Mouse (Mus musculus): ENCODE results near the gene Oca2. TPM values are rescaled to one million over a fixed set of nuclear protein-coding genes. Genes with fewer than 3 reads are reported as not detected.

The Oca2 gene
- total and polyA plus RNA-seq, 2 experiments = not detected

GRCm38 (mm10) chr7:56418182-56418836, 178.7 kb downstream of the Oca2 start:
- Histone ChIP-seq H3K4me1 (ENCODE audit: control insufficient read depth, insufficient read depth, low read length) (no peaks in the 10 kb centered on the region), H3K79me2 (ENCODE audit: control insufficient read depth, insufficient read depth, low read length) (no peaks in the 10 kb centered on the region), H3K4me3 (ENCODE audit: insufficient read depth, low read depth, low read length) (no peak overlapping the region), H3K27me3 (ENCODE audit: control insufficient read depth, insufficient read depth, low read length) (no peaks in the 10 kb centered on the region; the same call in 1 of the 2 replicates), H3K9ac (ENCODE audit: low read depth, low read length) (no peak overlapping the region), H3K27ac (replicated peaks; ENCODE audit: insufficient read depth, low read depth, low read length) (no peak overlapping the region), H3K36me3 (ENCODE audit: control insufficient read depth, insufficient read depth, low read length) (no peaks in the 10 kb centered on the region)
- TF ChIP-seq POLR2A (IDR thresholded peaks at IDR 0.05; ENCODE audit: extremely low read depth, insufficient read depth, low read length) = no peak
- TF ChIP-seq CTCF (IDR thresholded peaks at IDR 0.05; ENCODE audit: low read depth, low read length) = no peak
- WGBS = 70% methylated on average over 6 of the region's 6 CpGs
- no peak for DNase-seq (ENCODE audit: extremely low read depth, low read depth, low spot score)

DNA sequence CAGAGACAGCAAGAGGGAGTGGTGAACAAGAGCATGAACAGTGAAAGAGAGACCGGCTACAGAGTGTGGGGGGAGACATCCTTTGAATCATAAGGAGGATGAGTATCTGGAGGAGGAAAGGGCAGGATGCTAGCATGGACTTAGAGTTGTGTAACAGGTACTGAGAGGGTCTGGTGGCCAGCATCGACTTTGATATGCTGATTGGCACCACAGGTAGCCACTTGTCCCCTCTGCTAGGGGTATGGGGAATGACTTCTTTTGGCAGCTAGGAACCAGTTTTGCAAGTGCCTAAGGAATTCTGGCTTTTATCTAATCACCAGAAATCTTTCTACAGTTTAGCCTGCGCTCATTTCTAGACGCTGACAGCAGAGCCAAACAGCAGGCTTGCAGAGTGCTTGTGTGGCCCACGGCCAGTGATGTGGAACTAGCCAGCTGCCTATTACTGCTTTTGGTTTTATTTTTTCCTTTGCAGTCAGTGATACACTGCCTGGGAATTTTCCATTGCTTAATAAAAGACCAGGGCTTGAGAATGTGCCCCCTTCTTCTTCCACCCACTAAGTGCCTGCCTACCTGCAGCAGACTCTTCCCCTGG, 179.8 kb downstream of the Oca2 start:
- WGBS = 23% methylated on average over 5 of the region's 5 CpGs
- DNase-seq (ENCODE audit: extremely low read depth, low read depth, low spot score) = no peak

GRCm38 (mm10) chr7:56421946-56422345, 182.4 kb downstream of the Oca2 start:
- no peaks in the 10 kb centered on the region for H3K79me2 ChIP-seq (ENCODE audit: control insufficient read depth, insufficient read depth, low read length)
- no peak overlapping the region for H3K27ac ChIP-seq (replicated peaks; ENCODE audit: insufficient read depth, low read depth, low read length)
- DNase-seq (ENCODE audit: extremely low read depth, low read depth, low spot score) = no peak
- H3K27me3 ChIP-seq (ENCODE audit: control insufficient read depth, insufficient read depth, low read length) = no peaks in the 10 kb centered on the region; the same call in 1 of the 2 replicates
- no peak overlapping the region for H3K4me3 ChIP-seq (ENCODE audit: insufficient read depth, low read depth, low read length)
- 69% methylated on average over 2 of the region's 2 CpGs for WGBS
- TF ChIP-seq CTCF (IDR thresholded peaks at IDR 0.05; ENCODE audit: low read depth, low read length) (no peak), POLR2A (IDR thresholded peaks at IDR 0.05; ENCODE audit: extremely low read depth, insufficient read depth, low read length) (no peak)
- H3K4me1 ChIP-seq (ENCODE audit: control insufficient read depth, insufficient read depth, low read length) = no peaks in the 10 kb centered on the region
- no peaks in the 10 kb centered on the region for H3K36me3 ChIP-seq (ENCODE audit: control insufficient read depth, insufficient read depth, low read length)
- no peak overlapping the region for H3K9ac ChIP-seq (ENCODE audit: low read depth, low read length)

More for the DNA sequence above, 179.8 kb downstream of the Oca2 start:
- H3K4me1 ChIP-seq (ENCODE audit: control insufficient read depth, insufficient read depth, low read length) = no peaks in the 10 kb centered on the region
- H3K27ac ChIP-seq (replicated peaks; ENCODE audit: insufficient read depth, low read depth, low read length) = no peak overlapping the region
- H3K27me3 ChIP-seq (ENCODE audit: control insufficient read depth, insufficient read depth, low read length) = no peaks in the 10 kb centered on the region; the same call in 1 of the 2 replicates
- H3K79me2 ChIP-seq (ENCODE audit: control insufficient read depth, insufficient read depth, low read length) = no peaks in the 10 kb centered on the region
- no peaks in the 10 kb centered on the region for H3K36me3 ChIP-seq (ENCODE audit: control insufficient read depth, insufficient read depth, low read length)
- TF ChIP-seq POLR2A (IDR thresholded peaks at IDR 0.05; ENCODE audit: extremely low read depth, insufficient read depth, low read length) (no peak), CTCF (IDR thresholded peaks at IDR 0.05; ENCODE audit: low read depth, low read length) (no peak)
- no peak overlapping the region for H3K4me3 ChIP-seq (ENCODE audit: insufficient read depth, low read depth, low read length)
- no peak overlapping the region for H3K9ac ChIP-seq (ENCODE audit: low read depth, low read length)

- Histone ChIP-seq H3K9ac (ENCODE audit: low read depth, low read length) (no peak overlapping the region), H3K4me1 (ENCODE audit: control insufficient read depth, insufficient read depth, low read length) (no peaks in the 10 kb centered on the region), H3K4me3 (ENCODE audit: insufficient read depth, low read depth, low read length) (no peak overlapping the region), H3K27ac (replicated peaks; ENCODE audit: insufficient read depth, low read depth, low read length) (no peak overlapping the region), H3K27me3 (ENCODE audit: control insufficient read depth, insufficient read depth, low read length) (no peaks in the 10 kb centered on the region; the same call in 1 of the 2 replicates), H3K36me3 (ENCODE audit: control insufficient read depth, insufficient read depth, low read length) (no peaks in the 10 kb centered on the region), H3K79me2 (ENCODE audit: control insufficient read depth, insufficient read depth, low read length) (no peaks in the 10 kb centered on the region)
- no peak for TF ChIP-seq CTCF (IDR thresholded peaks at IDR 0.05; ENCODE audit: low read depth, low read length)
- no peak for TF ChIP-seq POLR2A (IDR thresholded peaks at IDR 0.05; ENCODE audit: extremely low read depth, insufficient read depth, low read length)
- 62% methylated on average over 2 of the region's 2 CpGs for WGBS
- DNase-seq (ENCODE audit: extremely low read depth, low read depth, low spot score) = no peak
Observed at GRCm38 (mm10) chr7:56423548-56423947, 184.0 kb downstream of the Oca2 start.

DNA sequence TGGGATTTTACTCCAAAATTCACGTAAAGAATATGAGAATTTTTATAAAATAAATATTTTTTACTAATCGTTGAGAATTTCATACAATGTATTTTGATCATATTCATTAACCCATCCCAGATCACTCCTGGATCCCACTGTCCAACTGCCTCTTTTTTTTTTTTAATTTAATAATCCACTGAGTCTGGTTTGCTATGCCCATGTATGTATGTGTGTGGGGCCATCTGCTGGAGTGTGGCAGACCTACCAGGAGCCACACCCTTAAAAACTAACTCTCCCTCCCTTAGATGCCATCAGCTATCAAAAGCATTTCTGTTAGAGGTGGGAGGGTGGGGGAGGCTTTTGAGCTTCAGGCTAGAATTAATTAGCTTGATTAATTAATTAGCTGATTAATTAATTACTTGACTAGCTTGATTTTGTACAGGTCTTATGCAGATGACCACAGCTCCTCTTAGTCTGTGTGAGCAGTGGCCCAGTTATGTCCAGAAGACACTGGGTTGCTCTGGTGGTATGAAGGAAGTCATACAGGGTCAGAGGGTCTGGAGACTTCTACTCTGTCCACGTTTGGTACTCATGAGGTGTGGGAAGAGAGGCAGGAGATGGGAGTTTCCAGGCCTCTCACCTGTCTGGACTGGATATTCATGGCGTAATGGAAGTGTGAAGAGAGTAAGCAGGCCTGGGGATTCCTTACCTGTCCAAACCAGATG, 221.4 kb downstream of the Oca2 start:
- H3K27me3 ChIP-seq (ENCODE audit: control insufficient read depth, insufficient read depth, low read length) = no peaks in the 10 kb centered on the region
- H3K4me3 ChIP-seq (ENCODE audit: insufficient read depth, low read depth, low read length) = no peak overlapping the region
- no peak for DNase-seq (ENCODE audit: extremely low read depth, low read depth, low spot score)
- H3K79me2 ChIP-seq (ENCODE audit: control insufficient read depth, insufficient read depth, low read length) = no peaks in the 10 kb centered on the region
- 62% methylated on average over 4 of the region's 4 CpGs for WGBS
- no peak overlapping the region for H3K27ac ChIP-seq (replicated peaks; ENCODE audit: insufficient read depth, low read depth, low read length)
- no peaks in the 10 kb centered on the region for H3K4me1 ChIP-seq (ENCODE audit: control insufficient read depth, insufficient read depth, low read length)
- no peaks in the 10 kb centered on the region for H3K36me3 ChIP-seq (ENCODE audit: control insufficient read depth, insufficient read depth, low read length)
- no peak overlapping the region for H3K9ac ChIP-seq (ENCODE audit: low read depth, low read length)
- no peak for TF ChIP-seq POLR2A (IDR thresholded peaks at IDR 0.05; ENCODE audit: extremely low read depth, insufficient read depth, low read length)
- no peak for TF ChIP-seq CTCF (IDR thresholded peaks at IDR 0.05; ENCODE audit: low read depth, low read length)
